Mouse (Mus musculus) thymus, postnatal 0 days (tissue): ENCODE data around the gene Ctcf. TPM values are rescaled to one million over a fixed set of nuclear protein-coding genes. Genes with fewer than 3 reads are reported as not detected.

Experiments used
- microRNA counts: library from miRNA; unstranded; fragments of <30 nt; microRNA quantifications from one replicate; lab custom pipeline; 2015
- microRNA-seq: library from miRNA; unstranded; fragments of <30 nt; microRNA quantifications from one replicate; pipeline ENCODE4, GENCODE M21; 2016; ENCODE audit warnings: borderline number of aligned reads
- polyA plus RNA-seq: library from polyadenylated mRNA; unstranded; fragments of >200 nt; fragmentation: Nextera tagmentation; extraction: Ambion mirVana; gene quantifications from 2 replicates; pipeline ENCODE4 v1.2.1, GENCODE M21; 2015

The Ctcf gene
- polyA plus RNA-seq, 1 experiment from 2014 or later: 255 TPM

MicroRNAs encoded within 50 kb of the gene (microRNA counts, 519-probe panel; counts per million panel counts)
- microRNA mmu-miR-1966 (lab: Ali Mortazavi, UCI): 473 counts per million, percentile 71 among the panel's probes with 10 or more counts

Small RNA genes within 50 kb of the gene (microRNA-seq; reads per million reads assigned to microRNA genes)
- not detected for gene Mir1966

Other genes starting within 250 kb of the Ctcf start
- gene Kctd19, start 223.1 kb upstream of the Ctcf start, polyA plus RNA-seq: 0.04 and 0.31 TPM in 2 replicates
- gene Lrrc36, start 223.0 kb upstream of the Ctcf start, polyA plus RNA-seq: 0.28 and 0.47 TPM in 2 replicates
- 31.9 and 42.4 TPM in 2 replicates for gene Tppp3, start 165.0 kb upstream of the Ctcf start, polyA plus RNA-seq
- 5.8 and 6.9 TPM in 2 replicates for gene Zdhhc1, start 139.7 kb upstream of the Ctcf start, polyA plus RNA-seq
- 0.26 and 0.28 TPM in 2 replicates for gene Hsd11b2, start 117.8 kb upstream of the Ctcf start, polyA plus RNA-seq
- gene Atp6v0d1, start 70.5 kb upstream of the Ctcf start, polyA plus RNA-seq: 97.3 and 105 TPM in 2 replicates
- 28.5 and 30.8 TPM in 2 replicates for gene Ripor1, start 31.3 kb upstream of the Ctcf start, polyA plus RNA-seq
- gene Agrp, start 825 bp downstream of the Ctcf start, polyA plus RNA-seq: 1.2 TPM in 2 replicates
- gene Carmil2, start 49.7 kb downstream of the Ctcf start, polyA plus RNA-seq: 53.7 and 63.6 TPM in 2 replicates
- gene Acd, start 64.5 kb downstream of the Ctcf start, polyA plus RNA-seq: 66.7 and 72.9 TPM in 2 replicates
- 20.5 and 22.4 TPM in 2 replicates for gene Pard6a, start 64.6 kb downstream of the Ctcf start, polyA plus RNA-seq
- 0.12 TPM in 1 of 2 replicates, not detected in the other for gene 4933405L10Rik, start 71.1 kb downstream of the Ctcf start, polyA plus RNA-seq
- gene Enkd1, start 71.6 kb downstream of the Ctcf start, polyA plus RNA-seq: 28.7 and 29.4 TPM in 2 replicates
- 9.0 and 11.3 TPM in 2 replicates for gene Gfod2, start 122.1 kb downstream of the Ctcf start, polyA plus RNA-seq
- 8.4 and 9.9 TPM in 2 replicates for gene Ranbp10, start 190.8 kb downstream of the Ctcf start, polyA plus RNA-seq
- gene Tsnaxip1, start 191.2 kb downstream of the Ctcf start, polyA plus RNA-seq: 0.10 and 0.18 TPM in 2 replicates
- 25.1 and 28.2 TPM in 2 replicates for gene Cenpt, start 216.7 kb downstream of the Ctcf start, polyA plus RNA-seq
- 55.4 and 56.2 TPM in 2 replicates for gene Thap11, start 218.6 kb downstream of the Ctcf start, polyA plus RNA-seq
- 169 and 192 TPM in 2 replicates for gene Nutf2, start 224.0 kb downstream of the Ctcf start, polyA plus RNA-seq
- gene Edc4, start 244.3 kb downstream of the Ctcf start, polyA plus RNA-seq: 35.6 and 39.0 TPM in 2 replicates